Mouse (Mus musculus): ENCODE results near the gene Prnd.

The Prnd gene

DNA sequence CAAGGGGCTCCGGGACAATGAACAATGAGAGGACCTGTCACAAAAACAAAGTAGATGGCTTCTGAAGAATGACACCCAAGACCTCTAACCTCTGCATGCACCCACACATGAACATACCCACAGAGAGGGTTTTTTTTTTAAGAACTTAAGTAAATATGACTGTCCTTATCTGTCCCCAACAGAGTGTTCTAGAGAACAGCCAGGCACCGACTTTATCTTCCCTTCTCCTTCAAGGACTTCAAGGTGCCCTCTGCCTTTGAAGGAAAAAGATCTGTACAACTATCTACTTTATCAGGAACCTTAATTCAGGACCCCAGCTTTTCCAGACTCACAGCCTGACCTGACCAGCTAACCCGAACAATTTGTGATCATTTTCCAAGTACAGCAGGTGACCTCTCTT lies 10.2 kb upstream of the Prnd start:
- DNase-seq (ENCODE audit: low spot score in 2 of 2): no peak

DNA sequence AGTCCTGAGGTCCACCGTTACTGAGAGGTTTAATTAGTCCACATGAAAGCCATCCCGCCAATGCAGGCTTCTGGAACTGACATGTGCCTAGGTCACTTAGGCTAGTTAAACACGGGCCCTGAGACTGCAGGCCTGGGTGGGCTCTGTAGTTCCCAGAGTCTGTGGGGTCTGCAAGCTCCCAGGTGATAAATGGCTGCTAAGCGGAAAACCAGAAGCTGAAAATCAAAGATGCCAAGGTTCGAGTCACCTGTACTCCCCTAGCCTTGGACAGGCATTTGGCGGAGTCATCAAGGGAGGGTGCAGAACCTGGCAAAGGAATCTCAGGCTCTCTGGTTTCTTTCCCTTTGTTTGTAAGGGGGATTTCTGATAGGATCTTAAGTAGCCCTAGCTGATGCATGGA lies 9.2 kb upstream of the Prnd start:
- DNase-seq (ENCODE audit: low spot score in 2 of 2): no peak

DNA sequence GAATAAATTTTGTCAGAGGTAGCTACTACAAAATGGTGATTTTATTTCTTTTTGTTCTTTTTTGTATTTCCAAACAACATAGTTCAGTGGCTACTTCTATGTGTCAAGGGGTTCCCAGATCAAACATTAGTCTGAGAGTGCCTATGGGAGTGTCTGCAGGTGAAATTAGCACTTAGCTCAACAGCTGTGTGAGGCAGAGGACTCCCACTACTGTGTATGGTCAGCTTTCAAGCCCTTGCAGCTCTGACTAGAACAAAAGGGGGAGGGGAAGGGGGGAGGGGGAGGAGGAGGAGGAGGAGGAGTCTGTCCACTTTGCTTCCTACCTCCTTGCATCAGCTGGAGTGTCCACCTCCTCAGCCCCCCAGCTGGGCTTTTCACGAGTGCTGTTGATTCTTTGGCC lies 6.3 kb upstream of the Prnd start:
- DNase-seq (ENCODE audit: low spot score in 2 of 2): no peak

DNA sequence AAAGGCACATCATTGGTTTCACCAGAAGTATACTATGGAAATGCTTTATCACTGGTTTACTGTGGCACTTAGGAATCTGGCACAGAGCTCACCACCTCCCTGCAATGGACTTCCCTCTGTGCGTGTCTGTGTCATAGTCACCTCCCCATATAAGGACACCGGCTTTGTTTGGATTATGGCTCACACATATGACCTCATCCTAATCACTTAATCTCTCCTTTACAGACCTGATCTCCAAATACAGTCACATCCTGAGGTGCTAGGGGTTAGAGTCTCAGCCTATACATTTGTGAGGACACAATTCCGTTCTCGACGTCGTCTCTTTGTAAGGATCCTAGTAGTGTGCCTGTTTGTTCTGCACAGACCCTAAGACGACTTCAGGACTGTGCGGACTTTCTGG lies 5.4 kb upstream of the Prnd start:
- DNase-seq (ENCODE audit: low spot score in 2 of 2): no peak

DNA sequence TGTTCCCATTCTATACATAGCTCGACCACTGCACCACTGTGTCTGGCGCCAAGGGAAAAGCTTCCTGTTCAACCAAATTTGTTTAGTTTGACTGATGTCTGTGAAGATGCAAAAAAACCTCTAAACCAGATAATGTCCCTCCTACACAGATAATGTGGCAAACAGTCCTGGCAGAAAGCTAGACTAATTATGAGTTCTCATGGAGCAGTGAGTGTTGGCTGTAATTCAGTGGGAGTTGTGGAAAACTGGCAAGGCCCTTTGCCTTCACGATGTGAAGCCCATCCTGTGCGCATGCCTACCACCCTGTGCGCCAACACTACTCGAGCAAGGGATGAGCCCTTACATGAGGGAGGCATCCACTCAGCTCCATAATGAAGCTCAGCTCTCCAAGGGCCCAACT lies 4.9 kb upstream of the Prnd start:
- no peak for DNase-seq (ENCODE audit: low spot score in 2 of 2)

DNA sequence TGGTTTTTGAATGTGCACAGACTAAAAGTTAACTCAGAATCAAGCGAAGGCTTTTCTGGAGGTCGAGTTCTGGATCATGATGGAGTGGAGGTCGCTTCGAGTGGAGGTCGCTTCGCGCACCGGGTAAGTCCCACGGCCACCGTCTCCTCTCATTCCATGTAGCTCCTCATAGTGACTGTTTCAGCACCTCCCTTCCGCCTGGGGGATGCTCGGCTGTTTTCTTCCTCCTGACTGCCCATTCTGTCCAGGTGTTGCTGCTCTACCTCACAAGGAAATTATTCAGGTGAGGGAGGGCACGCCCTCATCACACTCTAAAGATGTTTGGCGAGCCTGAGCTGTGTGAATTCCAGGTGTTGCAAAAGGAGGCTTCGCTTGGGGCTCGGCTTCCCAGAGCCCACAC lies 4.3 kb upstream of the Prnd start:
- no peak for DNase-seq (ENCODE audit: low spot score in 2 of 2)

DNA sequence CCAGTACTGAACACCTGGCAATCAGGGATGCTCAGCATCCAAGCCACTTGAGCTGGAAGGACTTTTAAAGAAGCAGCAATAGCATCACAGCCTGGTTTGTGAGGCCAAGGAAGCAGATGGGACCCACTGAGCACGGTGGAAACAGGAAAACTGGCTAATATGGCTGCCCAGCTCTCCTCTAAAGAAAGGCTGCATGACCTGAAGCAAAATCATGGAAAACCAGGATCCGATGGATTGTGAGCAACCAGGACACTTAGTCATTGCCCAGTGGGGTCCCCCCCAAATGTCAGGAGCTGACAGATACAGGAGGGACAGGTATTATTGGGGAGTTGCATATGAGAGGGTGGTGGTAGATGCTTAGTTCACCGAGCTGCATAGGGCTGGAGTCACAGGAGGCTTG lies 2.5 kb upstream of the Prnd start:
- DNase-seq (ENCODE audit: low spot score in 2 of 2): no peak

DNA sequence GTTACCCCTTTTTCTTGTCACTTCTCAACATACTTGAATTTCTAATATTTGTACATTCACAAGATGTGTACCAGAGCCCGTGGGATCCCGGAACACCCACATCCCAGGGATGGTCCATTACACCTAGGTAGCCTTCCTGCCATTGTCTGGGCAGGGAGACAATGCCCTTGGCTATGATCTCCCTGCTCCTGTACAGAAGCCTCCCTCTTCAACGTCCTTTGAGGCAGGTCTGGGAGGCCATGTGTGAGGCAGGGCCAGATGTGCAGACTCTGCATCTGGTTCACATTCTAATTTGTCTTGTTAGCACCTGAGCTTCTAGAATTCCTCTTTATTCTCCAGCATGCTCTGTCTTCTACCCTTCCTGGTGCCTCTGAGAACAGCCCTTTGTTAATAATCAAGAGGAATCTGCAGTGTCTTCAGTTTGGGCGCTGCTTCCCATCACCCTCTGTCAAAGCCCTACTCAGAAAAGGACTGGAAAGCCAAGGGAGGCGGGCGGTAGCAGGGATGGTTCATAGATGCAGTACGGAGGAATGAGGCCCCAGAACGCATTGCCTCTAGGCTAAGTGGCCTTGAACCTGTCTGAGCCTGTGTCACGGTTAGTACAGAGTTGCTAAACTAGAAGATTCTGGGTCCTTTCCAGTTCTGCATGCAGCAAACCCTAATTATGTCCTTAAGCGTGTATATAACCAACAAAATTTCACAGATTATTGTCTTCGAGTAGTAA lies 1.6 kb upstream of the Prnd start:
- no peak for DNase-seq (ENCODE audit: low spot score in 2 of 2)

DNA sequence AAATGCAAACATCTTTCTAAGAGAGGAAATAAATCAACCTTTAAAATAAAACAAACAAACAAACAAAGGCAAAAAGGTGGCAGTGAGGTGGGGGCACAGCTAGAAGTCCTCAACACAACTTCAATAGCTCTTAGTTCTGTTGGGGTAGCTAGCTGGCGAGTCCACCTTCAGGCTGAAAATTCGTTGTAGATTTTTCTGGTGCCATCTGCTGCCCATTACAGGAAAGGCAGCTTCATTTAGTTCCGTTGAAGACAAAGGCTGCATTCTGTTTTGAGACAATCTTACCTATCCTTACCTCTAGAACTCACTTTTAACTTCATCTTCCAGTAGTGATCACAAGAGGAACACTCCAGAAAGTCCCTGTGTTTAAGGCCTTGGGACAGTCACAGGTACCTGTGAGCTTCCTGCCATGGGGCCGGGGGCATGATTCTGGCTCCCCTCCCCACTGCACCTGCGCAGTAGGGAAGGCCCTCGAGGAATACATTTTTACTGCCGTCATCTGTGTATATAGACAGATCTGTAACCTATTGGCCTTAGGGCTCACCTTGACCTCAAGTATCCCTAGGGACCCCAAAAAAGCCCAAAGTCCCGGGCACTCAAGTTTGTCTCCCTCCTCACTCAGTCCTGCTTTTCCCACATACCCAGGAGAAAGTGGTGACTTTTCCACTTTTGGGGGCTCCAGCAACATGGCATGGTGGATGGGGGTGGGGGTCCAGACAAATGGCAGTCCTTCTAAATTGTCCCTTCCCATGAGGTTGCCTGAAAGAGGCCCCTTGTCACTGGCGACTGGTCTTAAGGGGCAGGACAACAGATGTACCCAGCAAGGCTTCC lies 679 bp upstream of the Prnd start:
- DNase-seq (ENCODE audit: low spot score in 2 of 2): peak in 1 of 2 experiments; percentile 40

DNA sequence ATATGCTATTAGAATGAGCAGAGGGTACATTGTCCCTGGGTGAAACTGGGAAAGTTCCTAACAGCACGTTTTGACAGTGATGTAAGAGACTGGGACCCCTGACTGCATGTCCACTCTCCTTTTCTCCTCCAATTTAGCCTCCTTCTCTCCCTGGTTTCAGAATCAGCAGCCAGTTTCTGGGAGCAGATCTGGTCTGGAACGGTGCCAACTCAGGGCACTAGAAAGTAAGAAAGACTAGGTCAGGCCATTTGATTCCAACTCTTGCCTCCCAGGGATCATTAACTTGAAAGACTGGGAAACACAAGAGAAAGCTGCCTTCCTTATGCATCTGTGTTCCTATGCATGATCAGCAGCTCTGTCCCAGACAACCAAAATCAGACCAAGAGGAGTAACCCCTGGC lies 1.8 kb downstream of the Prnd start:
- no peak for DNase-seq (ENCODE audit: low spot score in 2 of 2)

DNA sequence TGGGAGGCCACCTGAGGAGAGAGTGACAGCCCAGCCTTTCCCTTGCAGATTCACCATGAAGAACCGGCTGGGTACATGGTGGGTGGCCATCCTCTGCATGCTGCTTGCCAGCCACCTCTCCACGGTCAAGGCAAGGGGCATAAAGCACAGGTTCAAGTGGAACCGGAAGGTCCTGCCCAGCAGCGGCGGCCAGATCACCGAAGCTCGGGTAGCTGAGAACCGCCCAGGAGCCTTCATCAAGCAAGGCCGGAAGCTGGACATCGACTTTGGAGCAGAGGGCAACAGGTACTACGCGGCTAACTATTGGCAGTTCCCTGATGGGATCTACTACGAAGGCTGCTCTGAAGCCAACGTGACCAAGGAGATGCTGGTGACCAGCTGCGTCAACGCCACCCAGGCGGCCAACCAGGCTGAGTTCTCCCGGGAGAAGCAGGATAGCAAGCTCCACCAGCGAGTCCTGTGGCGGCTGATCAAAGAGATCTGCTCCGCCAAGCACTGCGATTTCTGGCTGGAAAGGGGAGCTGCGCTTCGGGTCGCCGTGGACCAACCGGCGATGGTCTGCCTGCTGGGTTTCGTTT lies 2.4 kb downstream of the Prnd start:
- no peak for DNase-seq (ENCODE audit: low spot score in 2 of 2)

DNA sequence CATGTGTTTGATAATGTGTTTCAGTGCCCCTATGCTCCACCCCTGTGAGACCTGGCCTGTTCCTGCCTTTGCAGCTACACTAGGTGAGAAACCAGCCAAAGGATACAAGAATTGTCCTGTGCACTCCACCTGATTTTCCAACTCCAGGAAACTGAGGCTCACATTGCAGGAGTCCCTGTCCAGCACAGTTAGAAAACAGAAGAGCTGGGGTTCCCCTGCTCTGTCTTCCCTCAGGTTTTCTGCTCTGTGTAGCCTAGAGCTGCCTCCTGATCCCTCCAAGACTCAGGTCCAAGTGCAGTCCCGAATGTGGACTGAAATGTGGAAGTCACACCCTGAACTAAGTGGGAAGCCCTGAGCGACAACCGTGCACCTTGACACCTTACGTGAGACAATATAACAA lies 3.0 kb downstream of the Prnd start:
- no peak for DNase-seq (ENCODE audit: low spot score in 2 of 2)

DNA sequence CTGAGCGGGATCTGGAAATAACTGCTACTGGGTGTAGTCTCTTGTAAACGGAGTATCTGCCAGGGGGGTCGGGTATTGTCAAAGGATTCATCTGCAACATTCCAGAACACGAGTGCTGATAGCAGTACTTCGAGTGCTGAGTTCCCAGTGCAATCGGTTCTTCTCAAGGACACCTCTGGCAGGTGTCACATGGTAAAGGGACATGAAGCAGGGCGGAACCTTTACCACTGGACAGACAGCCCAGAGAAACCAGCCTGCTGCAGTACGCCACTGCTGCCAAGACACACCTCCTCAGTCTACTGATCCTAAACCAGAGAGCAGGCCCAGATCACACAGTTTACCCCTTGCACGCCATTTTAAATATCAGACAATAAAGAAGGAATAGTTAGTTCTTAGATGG lies 4.2 kb downstream of the Prnd start:
- DNase-seq (ENCODE audit: low spot score in 2 of 2): no peak

DNA sequence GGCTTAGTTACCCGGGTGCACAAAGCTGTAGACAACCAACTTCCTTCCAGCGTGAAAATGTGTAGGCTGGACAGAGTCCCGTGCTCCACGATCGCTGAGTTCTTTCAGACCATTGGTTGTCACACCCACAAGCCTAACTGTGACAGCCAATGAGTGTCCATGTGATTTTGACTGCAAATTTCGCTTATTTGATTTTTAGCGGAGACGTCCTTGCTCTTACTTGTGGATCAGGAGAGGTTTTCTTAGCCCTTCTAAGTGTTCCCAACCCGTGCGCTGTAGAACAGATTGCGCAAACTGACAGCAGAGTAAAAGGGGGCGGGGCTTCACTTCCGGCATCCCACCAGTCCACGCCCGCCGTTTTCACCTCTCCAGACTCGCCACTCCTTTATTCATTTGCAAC lies 4.6 kb downstream of the Prnd start:
- DNase-seq (ENCODE audit: low spot score in 2 of 2): peak in 1 of 2 experiments; percentile 51

DNA sequence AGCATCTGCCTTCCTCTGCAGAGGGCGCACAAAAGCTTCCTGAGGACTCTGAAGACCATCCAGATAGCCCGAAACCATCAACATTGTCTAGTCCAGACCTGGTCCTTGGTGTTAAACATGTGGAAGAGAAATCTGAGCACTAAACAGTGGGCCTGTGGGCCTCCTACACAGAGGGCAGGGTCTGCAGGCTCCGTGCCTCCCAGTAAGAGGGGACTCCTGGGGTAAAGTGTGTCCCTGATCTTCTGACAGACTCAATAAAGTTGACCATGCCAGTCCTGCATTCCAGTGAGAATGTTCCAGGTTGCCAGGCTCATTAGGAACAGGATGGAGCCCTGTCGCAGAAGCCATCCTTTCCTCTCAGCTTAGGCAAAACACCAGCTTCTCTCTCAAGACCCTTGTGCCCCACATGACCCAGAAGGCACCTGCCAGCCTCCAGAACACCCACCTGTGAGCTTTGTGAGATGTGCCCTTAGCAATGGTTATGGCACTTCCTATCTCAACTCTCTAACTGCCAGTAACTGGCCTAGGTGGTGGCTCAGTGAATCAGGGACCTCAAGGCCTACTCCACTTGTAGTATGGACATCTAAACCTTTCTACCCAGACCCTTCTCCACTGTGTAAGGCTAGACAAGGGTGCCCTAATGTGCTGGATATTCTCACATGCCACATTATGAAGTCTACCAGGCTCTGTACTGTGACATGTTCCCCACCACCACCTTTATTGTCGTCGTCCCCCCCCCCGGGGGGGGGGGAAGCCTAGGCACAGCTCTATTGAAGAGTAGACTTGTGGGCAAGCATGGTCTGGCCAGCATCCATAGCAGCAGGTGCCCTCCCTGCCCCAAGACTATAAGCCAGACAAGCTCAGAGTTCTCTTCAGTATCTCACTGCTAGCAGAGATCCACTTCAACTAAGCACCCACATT lies 5.9 kb downstream of the Prnd start:
- no peak for DNase-seq (ENCODE audit: low spot score in 2 of 2)

DNA sequence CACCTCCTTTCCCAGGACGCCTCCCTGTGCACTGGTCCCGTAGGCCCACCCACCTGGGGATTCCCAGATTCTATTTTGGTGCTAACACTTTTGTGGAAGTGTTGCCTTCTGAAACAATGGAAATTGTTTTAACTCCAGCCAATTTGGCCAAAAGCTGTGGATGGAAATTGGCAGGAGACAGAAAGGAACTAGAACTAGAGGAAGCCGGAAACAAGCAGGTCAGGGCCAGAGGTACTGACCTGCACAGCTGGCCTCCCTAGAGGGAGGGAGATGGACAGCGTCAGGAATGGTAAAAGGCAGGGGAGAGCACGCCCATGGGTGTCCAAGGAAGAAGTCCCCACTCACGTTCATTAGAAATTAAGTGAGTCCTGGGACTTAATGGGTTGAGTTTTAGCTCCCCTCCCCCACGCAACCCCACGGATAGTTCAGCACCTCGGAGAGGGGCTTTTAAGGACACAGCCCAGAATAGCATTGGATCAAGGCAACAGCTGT lies 7.1 kb downstream of the Prnd start:
- no peak for DNase-seq (ENCODE audit: low spot score in 2 of 2)

DNA sequence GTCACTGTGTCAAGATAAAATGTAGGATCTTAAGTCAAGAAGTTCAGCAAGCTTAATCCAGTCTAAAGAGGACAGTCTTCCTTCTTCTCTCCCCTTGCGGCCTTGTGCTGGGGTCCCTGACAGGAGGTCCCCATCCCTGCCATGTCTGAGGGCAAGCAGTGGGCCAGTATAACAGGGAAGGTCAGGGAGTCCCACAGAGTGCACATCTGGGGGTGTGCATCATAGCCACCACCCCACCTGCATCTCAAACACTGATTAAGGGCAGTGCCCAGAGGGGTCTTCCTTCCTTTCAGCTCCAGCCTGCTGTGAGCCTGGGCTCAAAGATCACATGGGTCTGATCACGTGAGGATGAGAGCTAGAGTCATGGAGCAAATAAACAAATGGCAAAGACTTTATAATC lies 11.0 kb downstream of the Prnd start:
- DNase-seq (ENCODE audit: low spot score in 2 of 2): no peak

DNA sequence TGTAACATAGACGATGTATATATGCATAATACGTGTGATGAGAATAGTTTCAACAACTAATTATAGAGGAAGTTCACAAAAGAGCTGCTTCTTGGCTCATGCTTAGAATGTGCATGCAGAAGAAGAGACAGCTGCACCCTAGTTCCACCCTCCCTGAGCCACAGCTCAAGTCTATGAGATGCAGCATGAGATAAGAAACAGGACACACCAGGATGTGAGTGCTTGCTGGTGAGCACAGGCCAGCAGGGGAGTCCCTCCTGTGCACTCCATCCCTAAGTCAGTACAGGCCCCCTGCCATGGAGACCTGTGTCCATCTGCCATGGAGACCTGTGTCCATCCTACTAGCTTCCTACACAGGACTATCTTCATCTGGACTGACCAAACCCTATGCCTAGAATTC lies 19.9 kb downstream of the Prnd start:
- DNase-seq (ENCODE audit: low spot score in 2 of 2): no peak

DNA sequence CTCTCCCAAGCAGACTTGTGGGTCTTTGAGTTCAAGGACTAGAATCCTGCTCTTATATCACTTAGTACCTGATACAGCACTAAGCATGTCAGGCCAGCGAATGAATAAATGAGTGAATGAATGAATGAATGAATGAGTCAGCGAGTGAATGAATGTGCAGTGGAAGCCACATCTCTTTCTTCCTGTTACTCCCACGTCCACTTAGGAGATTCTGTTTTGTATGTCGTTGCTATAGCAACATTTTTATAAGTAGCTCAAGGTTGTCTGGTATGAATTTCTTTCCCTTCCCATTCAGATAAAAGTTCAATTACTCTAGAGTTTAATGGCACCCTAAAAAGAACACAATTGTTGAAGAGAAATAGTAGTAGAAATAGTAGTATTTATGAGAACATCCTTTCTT lies 20.4 kb downstream of the Prnd start:
- no peak for DNase-seq (ENCODE audit: low spot score in 2 of 2)

DNA sequence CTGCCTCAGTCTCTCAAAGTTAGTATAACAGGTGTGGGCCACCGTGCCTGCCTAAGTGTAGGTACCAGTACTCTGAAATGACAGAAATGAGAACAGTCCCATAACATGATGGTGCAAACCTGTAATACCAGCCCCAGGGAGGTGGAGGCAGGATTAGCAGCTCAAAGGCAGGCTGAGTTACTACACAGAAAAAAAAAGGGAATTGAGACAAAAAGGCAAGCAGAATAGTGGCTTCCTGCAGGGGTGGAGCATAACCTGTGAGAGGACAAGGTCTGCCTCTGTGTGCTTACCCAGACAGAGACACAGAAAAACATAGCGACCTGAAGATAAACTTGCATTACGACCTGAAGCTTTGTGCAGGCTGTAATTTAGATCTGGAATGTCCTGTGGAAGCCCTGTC lies 26.0 kb downstream of the Prnd start:
- no peak for DNase-seq (ENCODE audit: low spot score in 2 of 2)

DNA sequence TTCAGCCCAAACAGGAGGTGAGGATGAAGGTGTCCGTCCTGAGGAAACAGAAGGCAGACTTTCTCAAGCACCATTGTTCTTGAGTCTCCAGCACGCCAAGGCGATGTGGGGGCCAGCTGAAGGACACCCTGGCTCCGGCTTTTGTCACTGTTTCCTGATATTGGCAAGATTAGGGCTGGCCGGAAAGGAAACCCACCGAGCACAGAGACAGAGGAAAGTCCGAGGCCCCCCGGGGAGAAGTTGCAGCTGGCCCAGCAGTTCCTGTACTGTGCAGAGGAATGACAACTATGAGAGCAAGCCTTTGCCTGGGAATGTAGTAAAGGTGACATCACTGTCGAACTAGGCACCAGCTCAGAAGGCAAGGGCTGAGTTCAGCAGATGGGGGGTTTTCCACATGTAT lies 30.2 kb downstream of the Prnd start:
- no peak for DNase-seq (ENCODE audit: low spot score in 2 of 2)
